Mouse (Mus musculus): Measurements from ENCODE around the gene Gm13277. TPM values are rescaled to one million over a fixed set of nuclear protein-coding genes. Genes with fewer than 3 reads are reported as not detected.
"Not testable (repeated sequence)": the region's sequence is repeated elsewhere in the genome, so short reads cannot be mapped to it uniquely, and the experiment has no call there.

Gene Gm13277
- total RNA-seq, 2 experiments from 2014 or later, result not detected

DNA sequence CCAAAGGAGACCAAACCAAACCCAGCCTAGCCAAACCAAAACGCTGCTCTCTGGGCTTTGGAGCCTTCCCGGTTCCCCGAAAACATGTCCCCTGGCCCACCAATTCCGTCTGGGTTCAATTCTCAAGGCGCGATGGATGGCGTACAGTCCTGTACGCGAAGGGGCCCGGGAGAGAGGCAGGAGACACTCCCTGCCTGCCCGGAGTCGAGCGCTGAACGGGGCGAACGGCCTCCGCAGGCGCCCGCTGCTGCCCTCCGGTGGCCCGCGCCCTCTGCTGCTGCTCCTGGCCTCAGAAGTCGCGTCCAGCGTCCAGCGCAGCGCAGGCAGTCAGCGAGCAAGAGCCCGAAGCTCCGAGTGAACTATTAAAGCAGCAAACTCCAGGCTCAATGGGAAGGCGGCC, 6.1 kb upstream of the Gm13277 start:
- not testable (repeated sequence) for DNase-seq (ENCODE audit: low spot score in 2 of 2)

DNA sequence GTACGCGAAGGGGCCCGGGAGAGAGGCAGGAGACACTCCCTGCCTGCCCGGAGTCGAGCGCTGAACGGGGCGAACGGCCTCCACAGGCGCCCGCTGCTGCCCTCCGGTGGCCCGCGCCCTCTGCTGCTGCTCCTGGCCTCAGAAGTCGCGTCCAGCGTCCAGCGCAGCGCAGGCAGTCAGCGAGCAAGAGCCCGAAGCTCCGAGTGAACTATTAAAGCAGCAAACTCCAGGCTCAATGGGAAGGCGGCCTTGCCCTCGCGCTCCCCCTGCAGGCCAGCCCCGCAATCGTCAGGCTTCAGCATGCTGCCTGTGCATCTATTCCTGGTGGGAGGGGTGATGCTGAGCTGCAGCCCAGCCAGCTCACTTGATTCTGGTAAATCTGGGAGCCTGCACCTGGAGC, 3.0 kb upstream of the Gm13277 start, which contains the start of gene Gm13276:
Gene Gm13276 (plus strand): TSS at position 301 of the 400 bp plus-strand sequence.
- not testable (repeated sequence) for DNase-seq (ENCODE audit: low spot score in 2 of 2)

DNA sequence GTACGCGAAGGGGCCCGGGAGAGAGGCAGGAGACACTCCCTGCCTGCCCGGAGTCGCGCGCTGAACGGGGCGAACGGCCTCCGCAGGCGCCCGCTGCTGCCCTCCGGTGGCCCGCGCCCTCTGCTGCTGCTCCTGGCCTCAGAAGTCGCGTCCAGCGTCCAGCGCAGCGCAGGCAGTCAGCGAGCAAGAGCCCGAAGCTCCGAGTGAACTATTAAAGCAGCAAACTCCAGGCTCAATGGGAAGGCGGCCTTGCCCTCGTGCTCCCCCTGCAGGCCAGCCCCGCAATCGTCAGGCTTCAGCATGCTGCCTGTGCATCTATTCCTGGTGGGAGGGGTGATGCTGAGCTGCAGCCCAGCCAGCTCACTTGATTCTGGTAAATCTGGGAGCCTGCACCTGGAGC, 2.8 kb downstream of the Gm13277 start, which contains the start of gene Gm13278:
Gene Gm13278 (plus strand): TSS at position 301 of the 400 bp plus-strand sequence.
- not testable (repeated sequence) for DNase-seq (ENCODE audit: low spot score in 2 of 2)

DNA sequence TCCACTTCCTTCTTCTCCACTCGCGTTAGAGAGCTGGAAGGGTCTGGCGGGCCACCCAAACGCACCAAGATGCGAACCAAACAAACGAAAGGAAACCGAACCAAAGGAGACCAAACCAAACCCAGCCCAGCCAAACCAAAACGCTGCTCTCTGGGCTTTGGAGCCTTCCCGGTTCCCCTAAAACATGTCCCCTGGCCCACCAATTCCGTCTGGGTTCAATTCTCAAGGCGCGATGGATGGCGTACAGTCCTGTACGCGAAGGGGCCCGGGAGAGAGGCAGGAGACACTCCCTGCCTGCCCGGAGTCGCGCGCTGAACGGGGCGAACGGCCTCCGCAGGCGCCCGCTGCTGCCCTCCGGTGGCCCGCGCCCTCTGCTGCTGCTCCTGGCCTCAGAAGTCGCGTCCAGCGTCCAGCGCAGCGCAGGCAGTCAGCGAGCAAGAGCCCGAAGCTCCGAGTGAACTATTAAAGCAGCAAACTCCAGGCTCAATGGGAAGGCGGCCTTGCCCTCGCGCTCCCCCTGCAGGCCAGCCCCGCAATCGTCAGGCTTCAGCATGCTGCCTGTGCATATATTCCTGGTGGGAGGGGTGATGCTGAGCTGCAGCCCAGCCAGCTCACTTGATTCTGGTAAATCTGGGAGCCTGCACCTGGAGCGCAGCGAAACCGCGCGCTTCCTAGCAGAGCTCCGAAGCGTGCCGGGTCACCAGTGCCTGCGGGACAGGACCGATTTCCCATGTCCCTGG, 5.7 kb downstream of the Gm13277 start, which contains the start of gene Gm13275:
Gene Gm13275 (plus strand): TSS at position 552 of the 740 bp plus-strand sequence.
- DNase-seq (ENCODE audit: low spot score in 2 of 2), result peak; percentile 74 to 80

DNA sequence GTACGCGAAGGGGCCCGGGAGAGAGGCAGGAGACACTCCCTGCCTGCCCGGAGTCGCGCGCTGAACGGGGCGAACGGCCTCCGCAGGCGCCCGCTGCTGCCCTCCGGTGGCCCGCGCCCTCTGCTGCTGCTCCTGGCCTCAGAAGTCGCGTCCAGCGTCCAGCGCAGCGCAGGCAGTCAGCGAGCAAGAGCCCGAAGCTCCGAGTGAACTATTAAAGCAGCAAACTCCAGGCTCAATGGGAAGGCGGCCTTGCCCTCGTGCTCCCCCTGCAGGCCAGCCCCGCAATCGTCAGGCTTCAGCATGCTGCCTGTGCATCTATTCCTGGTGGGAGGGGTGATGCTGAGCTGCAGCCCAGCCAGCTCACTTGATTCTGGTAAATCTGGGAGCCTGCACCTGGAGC, 8.7 kb downstream of the Gm13277 start, which contains the start of gene Gm13279:
Gene Gm13279 (plus strand): TSS at position 301 of the 400 bp plus-strand sequence.
- DNase-seq (ENCODE audit: low spot score in 2 of 2), result not testable (repeated sequence)

DNA sequence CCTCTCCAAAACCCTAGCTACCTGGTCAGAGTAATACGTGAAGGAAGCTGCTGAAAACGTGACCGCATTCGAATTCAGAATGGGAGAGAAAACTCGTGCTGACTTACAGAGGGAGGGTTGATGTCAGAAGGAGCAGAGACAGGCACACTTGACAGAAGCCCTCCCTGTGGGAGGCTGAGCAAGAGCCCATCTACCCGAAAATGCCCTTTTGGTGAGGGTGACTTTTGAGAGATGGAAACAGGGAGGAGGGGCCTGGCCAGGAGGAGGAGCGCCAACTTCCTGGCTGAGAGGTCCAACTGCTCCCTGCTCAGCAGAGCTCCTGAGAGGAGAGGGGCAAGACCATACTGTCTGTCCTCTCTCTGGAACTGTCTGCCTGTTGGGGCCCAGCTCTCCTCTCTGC, 10.9 kb downstream of the Gm13277 start, which contains the start of gene Gm13285:
Gene Gm13285 (plus strand): TSS at position 301 of the 400 bp plus-strand sequence.
- not testable (repeated sequence) for DNase-seq (ENCODE audit: low spot score in 2 of 2)

DNA sequence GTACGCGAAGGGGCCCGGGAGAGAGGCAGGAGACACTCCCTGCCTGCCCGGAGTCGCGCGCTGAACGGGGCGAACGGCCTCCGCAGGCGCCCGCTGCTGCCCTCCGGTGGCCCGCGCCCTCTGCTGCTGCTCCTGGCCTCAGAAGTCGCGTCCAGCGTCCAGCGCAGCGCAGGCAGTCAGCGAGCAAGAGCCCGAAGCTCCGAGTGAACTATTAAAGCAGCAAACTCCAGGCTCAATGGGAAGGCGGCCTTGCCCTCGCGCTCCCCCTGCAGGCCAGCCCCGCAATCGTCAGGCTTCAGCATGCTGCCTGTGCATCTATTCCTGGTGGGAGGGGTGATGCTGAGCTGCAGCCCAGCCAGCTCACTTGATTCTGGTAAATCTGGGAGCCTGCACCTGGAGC, 14.5 kb downstream of the Gm13277 start, which contains the start of gene Gm13287:
Gene Gm13287 (plus strand): TSS at position 301 of the 400 bp plus-strand sequence.
- not testable (repeated sequence) for DNase-seq (ENCODE audit: low spot score in 2 of 2)

DNA sequence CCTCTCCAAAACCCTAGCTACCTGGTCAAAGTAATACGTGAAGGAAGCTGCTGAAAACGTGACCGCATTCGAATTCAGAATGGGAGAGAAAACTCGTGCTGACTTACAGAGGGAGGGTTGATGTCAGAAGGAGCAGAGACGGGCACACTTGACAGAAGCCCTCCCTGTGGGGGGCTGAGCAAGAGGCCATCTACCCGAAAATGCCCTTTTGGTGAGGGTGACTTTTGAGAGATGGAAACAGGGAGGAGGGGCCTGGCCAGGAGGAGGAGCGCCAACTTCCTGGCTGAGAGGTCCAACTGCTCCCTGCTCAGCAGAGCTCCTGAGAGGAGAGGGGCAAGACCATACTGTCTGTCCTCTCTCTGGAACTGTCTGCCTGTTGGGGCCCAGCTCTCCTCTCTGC, 16.8 kb downstream of the Gm13277 start, which contains the start of gene Gm13288:
Gene Gm13288 (plus strand): TSS at position 301 of the 400 bp plus-strand sequence.
- not testable (repeated sequence) for DNase-seq (ENCODE audit: low spot score in 2 of 2)

DNA sequence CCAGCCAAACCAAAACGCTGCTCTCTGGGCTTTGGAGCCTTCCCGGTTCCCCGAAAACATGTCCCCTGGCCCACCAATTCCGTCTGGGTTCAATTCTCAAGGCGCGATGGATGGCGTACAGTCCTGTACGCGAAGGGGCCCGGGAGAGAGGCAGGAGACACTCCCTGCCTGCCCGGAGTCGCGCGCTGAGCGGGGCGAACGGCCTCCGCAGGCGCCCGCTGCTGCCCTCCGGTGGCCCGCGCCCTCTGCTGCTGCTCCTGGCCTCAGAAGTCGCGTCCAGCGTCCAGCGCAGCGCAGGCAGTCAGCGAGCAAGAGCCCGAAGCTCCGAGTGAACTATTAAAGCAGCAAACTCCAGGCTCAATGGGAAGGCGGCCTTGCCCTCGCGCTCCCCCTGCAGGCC, 17.3 kb downstream of the Gm13277 start:
- DNase-seq (ENCODE audit: low spot score in 2 of 2), result peak; percentile 4 to 14

DNA sequence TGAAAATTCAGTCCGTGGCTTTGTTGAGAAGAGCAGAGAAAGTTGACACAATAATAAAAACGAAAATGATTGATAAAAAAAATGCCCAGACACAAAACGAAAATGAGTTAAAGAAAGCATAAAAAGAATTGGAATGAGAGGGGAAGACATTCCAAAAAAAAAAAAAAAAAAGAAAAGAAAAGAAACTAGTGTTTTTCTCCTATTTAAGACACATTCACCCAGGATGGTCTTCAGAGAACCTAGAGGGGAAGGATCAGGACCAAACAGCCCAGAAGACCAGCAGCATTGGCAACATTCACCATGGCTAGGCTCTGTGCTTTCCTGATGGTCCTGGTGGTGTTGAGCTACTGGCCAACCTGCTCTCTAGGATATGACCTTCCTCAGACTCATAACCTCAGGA, 27.5 kb downstream of the Gm13277 start, which contains the start of gene Ifna7:
Gene Ifna7 (plus strand): TSS at position 301 of the 400 bp plus-strand sequence.
- DNase-seq (ENCODE audit: low spot score in 2 of 2), result no peak

DNA sequence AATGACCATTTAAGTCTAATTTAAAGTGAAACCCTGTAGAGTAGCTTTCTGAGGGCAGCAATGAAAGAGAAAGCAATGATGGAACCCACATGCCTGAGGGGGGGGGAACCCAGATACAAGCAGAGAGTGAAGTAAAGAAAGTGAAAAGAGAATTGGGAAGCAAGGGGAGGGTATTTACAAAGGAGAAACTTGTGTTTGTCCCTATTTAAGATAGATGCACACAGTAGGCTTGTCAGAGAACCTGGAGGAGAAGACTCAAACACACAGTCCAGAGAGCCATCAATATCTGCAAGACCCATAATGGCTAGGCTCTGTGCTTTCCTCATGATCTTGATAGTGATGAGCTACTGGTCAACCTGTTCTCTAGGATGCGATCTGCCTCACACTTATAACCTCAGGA, 31.2 kb downstream of the Gm13277 start, which contains the start of gene Ifna11:
Gene Ifna11 (plus strand): TSS at position 301 of the 400 bp plus-strand sequence.
- DNase-seq (ENCODE audit: low spot score in 2 of 2), result no peak

DNA sequence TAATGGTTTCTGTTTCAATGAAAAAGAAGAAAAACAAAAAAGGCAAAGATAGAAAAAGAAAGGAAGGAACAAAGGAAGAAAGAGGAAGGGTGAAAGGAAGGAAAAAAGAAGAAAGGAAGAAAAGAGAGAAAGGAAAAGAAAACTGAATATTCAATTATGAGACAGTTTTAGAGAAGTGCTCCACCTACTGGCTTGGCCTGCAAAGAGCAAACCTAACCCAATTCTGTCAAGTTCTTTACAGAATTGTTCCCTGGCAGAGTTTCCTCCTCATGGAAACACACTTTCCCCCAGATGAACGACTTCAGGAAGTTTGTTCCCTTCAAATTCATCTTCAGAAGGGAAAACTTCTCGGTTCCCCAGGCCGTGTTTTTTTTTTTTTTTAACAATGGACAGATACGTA, 34.6 kb downstream of the Gm13277 start:
- DNase-seq (ENCODE audit: low spot score in 2 of 2), result peak; percentile 5 to 26

DNA sequence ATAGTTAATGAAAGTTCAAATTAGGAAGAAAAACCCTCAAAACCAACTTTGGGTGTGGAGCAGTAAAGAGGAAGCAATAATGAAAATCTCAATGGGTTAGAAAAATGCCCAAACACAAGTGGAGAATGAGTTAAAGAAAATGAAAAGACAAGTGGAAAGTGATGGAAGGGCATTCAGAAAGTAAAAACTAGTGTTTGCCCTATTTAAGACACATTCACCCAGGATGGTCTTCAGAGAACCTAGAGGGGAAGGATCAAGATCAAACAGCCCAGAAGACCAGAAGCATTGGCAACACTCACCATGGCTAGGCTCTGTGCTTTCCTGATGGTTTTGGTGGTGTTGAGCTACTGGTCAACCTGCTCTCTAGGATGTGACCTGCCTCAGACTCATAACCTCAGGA, 38.7 kb downstream of the Gm13277 start, which contains the start of gene Ifna6:
Gene Ifna6 (plus strand): TSS at position 301 of the 400 bp plus-strand sequence.
- not testable (repeated sequence) for DNase-seq (ENCODE audit: low spot score in 2 of 2)

DNA sequence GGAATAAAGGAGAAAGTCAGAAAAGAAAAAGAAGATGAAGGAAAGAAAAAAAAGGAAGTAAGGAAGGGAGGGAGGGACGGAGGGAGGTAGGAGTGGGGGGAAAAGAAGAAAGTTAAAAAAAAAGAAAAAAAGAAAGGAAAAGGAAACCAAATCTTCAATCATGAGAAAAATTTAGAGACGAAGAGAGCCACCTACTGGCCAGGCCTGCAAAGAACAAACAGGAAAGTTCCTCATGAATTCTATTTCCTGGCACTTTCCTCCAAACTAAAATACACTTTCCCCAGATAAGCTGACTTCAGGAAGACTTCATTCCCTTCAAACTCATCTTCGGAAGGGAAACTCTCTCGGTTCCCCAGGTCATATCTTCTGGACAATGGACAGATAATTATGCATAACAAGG, 42.1 kb downstream of the Gm13277 start:
- DNase-seq (ENCODE audit: low spot score in 2 of 2), result peak; percentile 47 to 54

DNA sequence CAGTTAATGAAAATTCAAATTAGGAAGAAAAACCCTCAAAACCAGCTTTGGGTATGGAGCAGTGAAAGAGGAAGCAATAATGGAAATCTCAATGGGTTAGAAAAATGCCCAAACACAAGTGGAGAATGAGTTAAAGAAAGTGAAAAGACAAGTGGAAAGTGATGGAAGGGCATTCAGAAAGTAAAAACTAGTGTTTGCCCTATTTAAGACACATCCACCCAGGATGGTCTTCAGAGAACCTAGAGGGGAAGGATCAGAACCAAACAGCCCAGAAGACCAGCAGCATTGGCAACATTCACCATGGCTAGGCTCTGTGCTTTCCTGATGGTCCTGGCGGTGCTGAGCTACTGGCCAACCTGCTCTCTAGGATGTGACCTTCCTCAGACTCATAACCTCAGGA, 46.8 kb downstream of the Gm13277 start, which contains the start of gene Ifna5:
Gene Ifna5 (plus strand): TSS at position 301 of the 400 bp plus-strand sequence.
- not testable (repeated sequence) for DNase-seq (ENCODE audit: low spot score in 2 of 2)

Other genes starting within 250 kb of the Gm13277 start
- gene Ifna15, start 230.4 kb upstream of the Gm13277 start, total RNA-seq (2021), result not detected
- not detected for gene Ifna14, start 216.8 kb upstream of the Gm13277 start, total RNA-seq (2021)
- gene Ifna9, start 196.2 kb upstream of the Gm13277 start, total RNA-seq (2021), result not detected
- not detected for gene Ifna12, start 185.3 kb upstream of the Gm13277 start, total RNA-seq (2021)
- not detected for gene C87499, start 154.2 kb upstream of the Gm13277 start, total RNA-seq (2021)
- gene Ifna13, start 144.2 kb upstream of the Gm13277 start, total RNA-seq (2021), result not detected
- gene Ifna16, start 111.7 kb upstream of the Gm13277 start, total RNA-seq (2021), result not detected
- not detected for gene Ifna2, start 104.7 kb upstream of the Gm13277 start, total RNA-seq (2021)
- gene Ifnab, start 97.3 kb upstream of the Gm13277 start, total RNA-seq (2021), result not detected
- 1 to 10 TPM; 1.2 to 1.3 TPM for gene Gm26566, start 66.8 kb upstream of the Gm13277 start, total RNA-seq (2021)
- gene Klhl9, start 66.2 kb upstream of the Gm13277 start, total RNA-seq (2021), result 100 to 1,000 TPM; 102 to 104 TPM
- not detected for gene Gm13271, start 33.8 kb upstream of the Gm13277 start, total RNA-seq (2021)
- gene Gm13283, start 28.5 kb upstream of the Gm13277 start, total RNA-seq (2021), result not detected
- not detected for gene Gm13290, start 14.8 kb upstream of the Gm13277 start, total RNA-seq (2021)
- gene Gm13289, start 11.7 kb upstream of the Gm13277 start, total RNA-seq (2021), result not detected
- gene Gm13272, start 8.8 kb upstream of the Gm13277 start, total RNA-seq (2021), result not detected
- gene Ifnz, start 6.5 kb upstream of the Gm13277 start, total RNA-seq (2021), result not detected
- gene Gm13276, start 2.9 kb upstream of the Gm13277 start, total RNA-seq (2021), result not detected
- gene Gm13278, start 2.9 kb downstream of the Gm13277 start, total RNA-seq (2021), result not detected
- gene Gm13275, start 5.9 kb downstream of the Gm13277 start, total RNA-seq (2021), result not detected
- not detected for gene Gm13279, start 8.8 kb downstream of the Gm13277 start, total RNA-seq (2021)
- gene Gm13285, start 11.0 kb downstream of the Gm13277 start, total RNA-seq (2021), result not detected
- not detected for gene Gm13287, start 14.6 kb downstream of the Gm13277 start, total RNA-seq (2021)
- gene Gm13288, start 16.9 kb downstream of the Gm13277 start, total RNA-seq (2021), result not detected
- not detected for gene Ifna7, start 27.6 kb downstream of the Gm13277 start, total RNA-seq (2021)
- not detected for gene Ifna11, start 31.3 kb downstream of the Gm13277 start, total RNA-seq (2021)
- gene Ifna6, start 38.8 kb downstream of the Gm13277 start, total RNA-seq (2021), result not detected
- not detected for gene Ifna5, start 46.9 kb downstream of the Gm13277 start, total RNA-seq (2021)
- gene Ifna4, start 53.2 kb downstream of the Gm13277 start, total RNA-seq (2021), result not detected
- not detected for gene Ifna1, start 61.5 kb downstream of the Gm13277 start, total RNA-seq (2021)
- gene Ifne, start 91.6 kb downstream of the Gm13277 start, total RNA-seq (2021), result not detected